Mouse (Mus musculus): ENCODE results near the gene Dnlz.

DNA sequence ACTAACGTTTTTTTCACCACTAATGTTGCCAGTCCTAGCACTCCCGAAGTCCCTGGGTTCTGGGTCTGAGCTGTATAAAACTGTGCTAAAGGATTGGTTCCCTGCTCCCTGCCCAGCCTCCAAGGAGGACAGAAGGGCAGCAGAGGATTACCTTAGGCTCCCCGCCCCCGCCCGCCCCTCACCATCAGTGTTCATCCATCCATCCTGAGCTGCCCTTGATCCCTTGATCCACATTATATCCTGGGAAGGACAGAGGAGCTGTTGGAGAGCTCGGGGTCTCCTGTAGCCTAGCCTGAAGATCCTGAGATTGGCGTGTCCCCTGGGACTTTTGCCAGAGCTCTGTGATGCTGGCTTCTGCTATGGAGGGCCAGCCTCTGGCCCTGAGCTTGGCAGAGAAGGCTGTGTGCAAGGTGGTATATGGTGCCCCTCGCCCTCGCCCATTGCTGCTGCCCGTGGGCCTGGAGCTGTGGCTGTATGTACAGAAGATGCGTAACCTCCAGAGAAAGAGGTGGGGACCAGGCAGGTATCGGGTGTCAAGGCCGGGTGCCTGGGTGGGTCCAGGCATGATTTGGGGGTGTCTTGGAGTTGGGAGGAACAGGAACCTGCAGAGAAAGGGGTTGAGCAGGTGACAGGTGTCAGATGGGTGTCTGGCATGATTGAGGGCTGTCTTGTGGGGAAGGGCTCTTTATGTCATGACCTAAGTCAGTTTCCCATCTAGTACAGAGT, 32.2 kb downstream of the Dnlz start:
- no peak for TF ChIP-seq CTCF (IDR thresholded peaks at IDR 0.05; ENCODE audit: low read depth, low read length)
- no peak for TF ChIP-seq GATA1 (IDR thresholded peaks at IDR 0.05; ENCODE audit: borderline replicate concordance, low read length)
- no peak for TF ChIP-seq TAL1 (conservative IDR thresholded peaks at IDR 0.05; ENCODE audit: low read depth, low read length)
- no peak for TF ChIP-seq GATA2 (IDR thresholded peaks at IDR 0.05; ENCODE audit: borderline replicate concordance, low read depth, low read length)
